Mouse (Mus musculus) heart, embryonic 10.5 days (tissue): ENCODE results near the gene Ctdsp1. TPM values are rescaled to one million over a fixed set of nuclear protein-coding genes. Genes with fewer than 3 reads are reported as not detected.
A peak's percentile ranks its signal among the peaks of the same experiment; 100 is the strongest.

ENCODE experiments used
- DNase-seq: peaks from one replicate; pipeline ENCODE4 v3.0.0-alpha.2; 2017; ENCODE audit warnings: low spot score
- H3K27ac ChIP-seq: fragments of 300-500 bp; sonication (generic); 2 replicates; pipeline ENCODE4 v1.5.1; 2016; ENCODE audit warnings: mild to moderate bottlenecking
- H3K27me3 ChIP-seq: fragments of 300-500 bp; sonication (generic); 2 replicates; pipeline ENCODE4 v1.6.1; 2016; ENCODE audit warnings: mild to moderate bottlenecking; ENCODE audit not compliant: poor library complexity, insufficient read depth, severe bottlenecking
- H3K36me3 ChIP-seq: fragments of 300-500 bp; sonication (generic); 2 replicates; pipeline ENCODE4 v1.6.1; 2016; ENCODE audit warnings: mild to moderate bottlenecking, moderate library complexity
- H3K4me1 ChIP-seq: fragments of 300-500 bp; sonication (generic); 2 replicates; pipeline ENCODE4 v1.6.1; 2016; ENCODE audit warnings: mild to moderate bottlenecking
- H3K4me3 ChIP-seq: fragments of 300-500 bp; sonication (generic); 2 replicates; pipeline ENCODE4 v1.5.1; 2016; ENCODE audit warnings: mild to moderate bottlenecking, moderate library complexity
- H3K9me3 ChIP-seq: fragments of 300-500 bp; sonication (generic); 2 replicates; pipeline ENCODE4 v1.6.1; 2016; ENCODE audit warnings: mild to moderate bottlenecking, moderate library complexity
- WGBS: fragments of 180-500 bp; shearing (Covaris S2); methylation state at CpG from one replicate; pipeline ENCODE4 v1.1.7; 2016; 5-methylcytosine and 5-hydroxymethylcytosine counted together
- polyA plus RNA-seq: library from polyadenylated mRNA; unstranded; fragments of >200 nt; fragmentation: Nextera tagmentation; extraction: Ambion mirVana; gene quantifications from 2 replicates; pipeline ENCODE4 v1.2.1, GENCODE M21; 2016

Ctdsp1 gene
- polyA plus RNA-seq, 1 experiment from 2014 or later: 69.2 TPM

GRCm38 (mm10) chr1:74362325-74363229, 28.7 kb upstream of the Ctdsp1 start:
- Histone ChIP-seq H3K4me1 (peaks cover 14% of the 10 kb centered on the region), H3K36me3 (no peaks in the 10 kb centered on the region), H3K4me3 (0 out of 2 replicates have a peak overlapping the region, but pooled peaks have one; percentile 6), H3K27ac (peak overlapping the region; percentile 7; the same call in 1 of the 2 replicates), H3K9me3 (no peaks in the 10 kb centered on the region), H3K27me3 (no peaks in the 10 kb centered on the region; the same call in 1 of the 2 replicates)
- DNase-seq: no peak
- 52% methylated on average over 17 of the region's 17 CpGs for WGBS

DNA sequence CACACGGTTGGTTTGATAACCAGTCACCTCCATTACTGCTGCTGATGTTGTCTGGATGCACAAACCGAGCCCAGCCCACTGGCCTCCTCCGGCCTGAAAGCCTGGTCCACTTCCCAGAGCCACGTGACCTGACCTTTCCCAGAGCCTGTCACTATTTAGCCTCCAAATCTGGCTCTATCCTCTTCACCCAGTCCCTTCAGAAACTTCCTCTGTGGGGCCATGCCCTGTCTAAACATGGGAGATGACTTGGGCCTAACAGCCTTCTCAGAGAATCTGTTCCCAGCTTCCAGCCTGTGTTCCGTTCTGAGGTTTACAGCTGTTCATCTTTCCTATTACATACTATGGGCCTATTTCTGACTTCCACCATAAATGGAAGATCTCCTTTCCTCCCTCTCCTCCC, 27.9 kb upstream of the Ctdsp1 start:
- WGBS: 58% methylated on average over 5 of the region's 5 CpGs
- H3K27ac ChIP-seq: peak overlapping the region; percentile 22; the same call in 1 of the 2 replicates
- H3K4me1 ChIP-seq: peaks cover 23% of the 10 kb centered on the region
- no peak overlapping the region for H3K4me3 ChIP-seq
- no peaks in the 10 kb centered on the region for H3K36me3 ChIP-seq
- no peaks in the 10 kb centered on the region; the same call in 1 of the 2 replicates for H3K27me3 ChIP-seq
- no peak for DNase-seq
- no peaks in the 10 kb centered on the region for H3K9me3 ChIP-seq

GRCm38 (mm10) chr1:74364270-74364669, 27.0 kb upstream of the Ctdsp1 start:
- H3K4me3 ChIP-seq: no peak overlapping the region
- H3K27me3 ChIP-seq: no peaks in the 10 kb centered on the region; the same call in 1 of the 2 replicates
- H3K36me3 ChIP-seq: no peaks in the 10 kb centered on the region
- H3K27ac ChIP-seq: no peak overlapping the region
- H3K9me3 ChIP-seq: no peaks in the 10 kb centered on the region
- 58% methylated on average over 8 of the region's 8 CpGs for WGBS
- H3K4me1 ChIP-seq: peaks cover 24% of the 10 kb centered on the region
- no peak for DNase-seq

DNA sequence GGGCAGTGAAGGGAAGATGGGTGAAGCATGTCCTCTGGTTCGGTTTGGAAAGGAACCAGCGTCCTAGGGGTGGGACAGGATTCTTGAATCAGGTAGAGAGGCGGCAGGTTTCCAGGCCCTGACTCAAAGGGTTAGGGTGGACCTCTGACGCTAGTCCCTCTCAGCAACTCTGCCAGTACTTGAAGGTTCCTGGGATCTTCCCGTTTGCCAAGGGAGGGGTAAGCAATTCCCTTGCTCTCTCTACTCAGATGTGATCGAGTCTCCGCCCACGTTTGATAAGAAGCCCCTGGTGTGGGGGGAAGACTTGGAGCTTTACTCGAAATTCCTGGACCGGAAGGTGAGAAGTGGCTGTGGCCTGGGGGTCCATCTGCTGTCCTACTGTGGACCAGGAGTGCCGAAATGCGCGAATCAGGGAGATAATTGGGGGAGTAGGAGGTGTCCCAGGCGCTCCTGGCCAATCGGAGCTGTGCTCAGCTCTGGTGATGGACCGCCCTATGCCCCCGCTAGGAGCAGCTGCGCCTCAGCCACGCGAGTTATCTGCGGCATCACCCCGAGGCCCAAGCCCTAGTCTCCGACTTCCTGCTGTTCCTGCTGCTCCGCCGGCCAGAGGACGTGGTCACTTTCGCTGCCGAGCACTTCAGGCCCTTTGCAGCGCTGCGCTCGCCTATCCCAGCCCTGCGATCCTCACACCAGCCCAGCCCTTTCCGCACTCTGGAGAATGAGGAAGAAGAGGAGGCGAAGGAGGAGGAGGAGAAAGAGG, 23.2 kb upstream of the Ctdsp1 start:
- Histone ChIP-seq H3K4me3 (peak overlapping the region; percentile 59), H3K9me3 (no peaks in the 10 kb centered on the region), H3K36me3 (no peaks in the 10 kb centered on the region), H3K27ac (peak overlapping the region; percentile 83), H3K4me1 (peaks cover 21% of the 10 kb centered on the region), H3K27me3 (no peaks in the 10 kb centered on the region; the same call in 1 of the 2 replicates)
- DNase-seq: peak; percentile 85
- WGBS: 4% methylated on average over 34 of the region's 34 CpGs

- WGBS: 57% methylated on average over 4 of the region's 4 CpGs
- DNase-seq: no peak
- no peaks in the 10 kb centered on the region; the same call in 1 of the 2 replicates for H3K27me3 ChIP-seq
- H3K4me3 ChIP-seq: no peak overlapping the region
- no peak overlapping the region; the same call in 1 of the 2 replicates for H3K27ac ChIP-seq
- no peaks in the 10 kb centered on the region for H3K9me3 ChIP-seq
- peaks cover 17% of the 10 kb centered on the region for H3K4me1 ChIP-seq
- no peaks in the 10 kb centered on the region for H3K36me3 ChIP-seq
Measured at GRCm38 (mm10) chr1:74370040-74370439, 21.3 kb upstream of the Ctdsp1 start.

DNA sequence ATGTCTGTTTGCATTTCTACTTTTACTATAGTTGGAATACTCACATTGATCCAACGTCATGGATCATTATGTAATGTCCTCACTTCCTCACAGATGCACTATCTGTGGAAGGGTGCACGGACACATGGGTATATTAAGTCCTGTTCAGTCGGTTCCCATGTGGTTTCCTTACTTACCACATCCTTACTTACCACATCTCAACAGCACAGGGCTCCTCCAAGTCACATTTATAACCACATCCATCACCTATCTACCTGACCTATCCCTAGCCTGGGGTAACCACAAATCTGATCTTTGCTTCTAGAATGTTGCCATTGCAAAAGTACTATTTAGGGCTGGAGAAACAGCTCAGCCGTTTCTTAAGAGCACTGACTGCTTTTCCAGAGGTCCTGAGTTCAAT, 17.9 kb upstream of the Ctdsp1 start:
- Histone ChIP-seq H3K4me3 (no peak overlapping the region), H3K4me1 (peaks cover 24% of the 10 kb centered on the region), H3K36me3 (no peaks in the 10 kb centered on the region), H3K9me3 (no peaks in the 10 kb centered on the region), H3K27me3 (no peaks in the 10 kb centered on the region), H3K27ac (no peak overlapping the region)
- no peak for DNase-seq
- 71% methylated on average over 4 of the region's 4 CpGs for WGBS

- H3K27me3 ChIP-seq: no peaks in the 10 kb centered on the region
- H3K36me3 ChIP-seq: no peaks in the 10 kb centered on the region
- DNase-seq: no peak
- H3K9me3 ChIP-seq: no peaks in the 10 kb centered on the region
- WGBS: 71% methylated on average over 8 of the region's 8 CpGs
- no peak within 1 kb of the TSS for H3K27ac ChIP-seq
- no peak within 1 kb of the TSS for H3K4me3 ChIP-seq
- H3K4me1 ChIP-seq: peaks cover 22% of the 10 kb centered on the region
Measured at GRCm38 (mm10) chr1:74374980-74375379, 16.3 kb upstream of the Ctdsp1 start, which contains the start of gene Slc11a1. Gene Slc11a1, plus strand, starts transcription at chr1:74375195.

GRCm38 (mm10) chr1:74375561-74375960, 15.7 kb upstream of the Ctdsp1 start:
- H3K36me3 ChIP-seq: no peaks in the 10 kb centered on the region
- no peaks in the 10 kb centered on the region for H3K27me3 ChIP-seq
- no peak overlapping the region for H3K27ac ChIP-seq
- H3K4me1 ChIP-seq: peaks cover 20% of the 10 kb centered on the region
- no peak overlapping the region for H3K4me3 ChIP-seq
- no peaks in the 10 kb centered on the region for H3K9me3 ChIP-seq
- WGBS: 72% methylated on average over 10 of the region's 10 CpGs
- DNase-seq: no peak

GRCm38 (mm10) chr1:74376396-74376795, 14.9 kb upstream of the Ctdsp1 start:
- no peak overlapping the region for H3K27ac ChIP-seq
- 74% methylated on average over 4 of the region's 4 CpGs for WGBS
- H3K27me3 ChIP-seq: no peaks in the 10 kb centered on the region
- H3K36me3 ChIP-seq: no peaks in the 10 kb centered on the region
- no peak overlapping the region for H3K4me3 ChIP-seq
- no peak for DNase-seq
- H3K4me1 ChIP-seq: peaks cover 20% of the 10 kb centered on the region
- H3K9me3 ChIP-seq: no peaks in the 10 kb centered on the region

DNA sequence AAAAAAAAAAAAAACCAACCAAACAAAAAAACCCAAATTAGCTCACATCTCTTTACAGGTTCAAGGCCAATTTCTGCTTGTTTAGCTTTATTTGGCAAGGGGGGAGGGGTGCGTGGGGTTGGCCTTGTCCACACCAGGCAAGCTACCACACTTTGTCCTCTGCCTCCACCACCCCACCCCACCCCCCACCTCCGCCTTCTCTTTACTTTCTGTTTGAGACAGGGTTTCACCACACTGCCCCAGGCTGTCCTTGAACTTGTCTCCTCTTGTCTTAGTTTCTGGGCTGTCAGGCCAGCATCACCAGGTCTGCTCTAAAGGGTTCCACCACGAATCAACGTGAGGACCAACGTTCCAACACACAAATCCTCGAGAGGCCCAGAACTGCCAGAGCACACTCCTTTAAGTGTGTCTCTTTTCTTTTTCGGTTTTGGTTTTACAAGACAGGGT, 12.2 kb upstream of the Ctdsp1 start:
- Histone ChIP-seq H3K36me3 (no peaks in the 10 kb centered on the region), H3K4me3 (no peak overlapping the region), H3K4me1 (peaks cover 20% of the 10 kb centered on the region), H3K27ac (no peak overlapping the region), H3K27me3 (no peaks in the 10 kb centered on the region), H3K9me3 (no peaks in the 10 kb centered on the region)
- 84% methylated on average over 7 of the region's 7 CpGs for WGBS
- DNase-seq: no peak

GRCm38 (mm10) chr1:74380484-74380883, 10.8 kb upstream of the Ctdsp1 start:
- 79% methylated on average over 5 of the region's 5 CpGs for WGBS
- no peaks in the 10 kb centered on the region for H3K36me3 ChIP-seq
- DNase-seq: no peak

DNA sequence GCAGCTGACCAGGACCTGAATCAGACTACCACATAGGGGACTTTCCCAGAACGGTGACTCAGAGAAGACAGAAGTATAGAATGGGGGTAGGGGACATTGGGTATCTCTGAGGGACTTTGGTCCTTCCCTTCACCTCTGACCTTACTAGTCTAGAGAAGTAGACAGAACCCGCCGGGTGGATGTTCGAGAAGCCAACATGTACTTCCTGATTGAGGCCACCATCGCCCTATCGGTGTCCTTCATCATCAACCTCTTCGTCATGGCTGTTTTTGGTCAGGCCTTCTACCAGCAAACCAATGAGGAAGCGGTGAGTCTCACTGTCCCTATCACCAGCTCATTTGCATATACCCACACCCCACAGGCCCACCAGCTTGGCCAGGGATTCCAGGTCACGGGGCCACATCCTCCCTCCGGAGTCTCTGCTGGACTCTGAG, 9.7 kb upstream of the Ctdsp1 start:
- WGBS: 86% methylated on average over 10 of the region's 10 CpGs
- DNase-seq: no peak
- Histone ChIP-seq H3K27me3 (no peaks in the 10 kb centered on the region), H3K27ac (no peak overlapping the region), H3K9me3 (no peaks in the 10 kb centered on the region), H3K4me1 (peaks cover 12% of the 10 kb centered on the region), H3K4me3 (no peak overlapping the region), H3K36me3 (no peaks in the 10 kb centered on the region)

More at GRCm38 (mm10) chr1:74380484-74380883, 10.8 kb upstream of the Ctdsp1 start:
- Histone ChIP-seq H3K27me3 (no peaks in the 10 kb centered on the region), H3K27ac (no peak overlapping the region), H3K4me3 (no peak overlapping the region), H3K4me1 (peaks cover 17% of the 10 kb centered on the region), H3K9me3 (no peaks in the 10 kb centered on the region)

DNA sequence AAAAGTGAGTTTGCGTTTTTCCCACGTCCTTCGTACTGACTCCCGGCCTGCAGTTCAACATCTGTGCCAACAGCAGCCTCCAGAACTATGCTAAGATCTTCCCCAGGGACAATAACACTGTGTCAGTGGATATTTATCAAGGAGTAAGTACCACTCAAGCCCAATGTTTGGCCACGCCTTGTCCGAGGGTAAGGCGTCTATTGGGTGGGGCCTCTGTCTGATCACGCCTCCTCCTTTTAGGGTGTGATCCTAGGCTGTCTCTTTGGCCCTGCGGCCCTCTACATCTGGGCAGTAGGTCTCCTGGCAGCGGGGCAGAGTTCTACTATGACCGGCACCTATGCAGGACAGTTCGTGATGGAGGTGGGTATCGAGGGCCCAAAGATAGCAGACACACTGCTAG, 7.9 kb upstream of the Ctdsp1 start:
- no peak overlapping the region for H3K27ac ChIP-seq
- H3K36me3 ChIP-seq: no peaks in the 10 kb centered on the region
- DNase-seq: no peak
- H3K9me3 ChIP-seq: no peaks in the 10 kb centered on the region
- peaks cover 18% of the 10 kb centered on the region for H3K4me1 ChIP-seq
- WGBS: 87% methylated on average over 13 of the region's 13 CpGs
- H3K4me3 ChIP-seq: no peak overlapping the region
- H3K27me3 ChIP-seq: no peaks in the 10 kb centered on the region
